In genomic region chr3:123591319-123591718, GRCm38 (mm10) we compare ENCODE assay signal across 17 mouse cellular contexts.
A peak's percentile ranks its signal among the peaks of the same experiment; 100 is the strongest.
DNase-seq lines count a peak whose midpoint lies in the region; ATAC-seq and TF ChIP-seq lines count a peak whose summit lies in the region.
"Had no signal": no experiment of that assay in that cellular context is flagged by ENCODE, and none has a peak within 500 bp of the region (broad histone marks: within the 10 kb centered on the region; RNA-seq: fewer than 3 reads in every experiment).

No protein-coding gene starts in this region.

- WGBS in lung, postnatal 0 days, result 53% methylated on average over 17 of the region's 17 CpGs
- 52% methylated on average over 17 of the region's 17 CpGs for WGBS in lung, adult 2 months

- TF ChIP-seq CTCF in lung, postnatal 0 days (IDR thresholded peaks at IDR 0.05), result peak; percentile 24; the same call in 1 of the 2 replicates
- no peak for TF ChIP-seq CTCF in lung, adult 2 months (IDR thresholded peaks at IDR 0.05; ENCODE audit: insufficient read depth, low read length)

- no peak overlapping the region for H3K4me3 ChIP-seq in lung, postnatal 0 days (ENCODE audit: low read depth, low read length)
- H3K4me3 ChIP-seq in lung, adult 2 months (replicated peaks; ENCODE audit: extremely low read depth, low read depth, low read length), result no peak overlapping the region
- H3K4me3 ChIP-seq: embryonic facial prominence, embryonic 12.5 days; hindbrain, embryonic 13.5 days; neural tube, embryonic 15.5 days had no signal

- no peaks in the 10 kb centered on the region for H3K27me3 ChIP-seq in lung, postnatal 0 days (replicated peaks; ENCODE audit: insufficient read depth, low read length)
- H3K27me3 ChIP-seq: embryonic facial prominence, embryonic 12.5 days; hindbrain, embryonic 13.5 days; neural tube, embryonic 15.5 days had no signal

- no peaks in the 10 kb centered on the region for H3K36me3 ChIP-seq in lung, postnatal 0 days (ENCODE audit: insufficient read depth, low read length)
- H3K36me3 ChIP-seq: embryonic facial prominence, embryonic 12.5 days; hindbrain, embryonic 13.5 days had no signal

- H3K4me2 ChIP-seq in lung, postnatal 0 days (replicated peaks; ENCODE audit: low read depth, low read length), result no peak overlapping the region
- H3K4me2 ChIP-seq: embryonic facial prominence, embryonic 12.5 days; hindbrain, embryonic 13.5 days; neural tube, embryonic 15.5 days had no signal

- no peaks in the 10 kb centered on the region for H3K4me1 ChIP-seq in lung, postnatal 0 days (ENCODE audit: insufficient read depth, low read depth, low read length)
- H3K4me1 ChIP-seq in lung, adult 2 months (ENCODE audit: control insufficient read depth, insufficient read depth, low read length), result no peaks in the 10 kb centered on the region
- H3K4me1 ChIP-seq: embryonic facial prominence, embryonic 12.5 days; hindbrain, embryonic 13.5 days; neural tube, embryonic 15.5 days had no signal

- TF ChIP-seq POLR2A in lung, adult 2 months (IDR thresholded peaks at IDR 0.05; ENCODE audit: borderline replicate concordance, extremely low read depth, low read depth, low read length), result no peak

- no peak overlapping the region for H3K27ac ChIP-seq in lung, postnatal 0 days (ENCODE audit: low read length)
- H3K27ac ChIP-seq: embryonic facial prominence, embryonic 12.5 days; hindbrain, embryonic 13.5 days; neural tube, embryonic 15.5 days had no signal

- no peak for ATAC-seq in lung, postnatal 0 days
- ATAC-seq in erythroid progenitor cell, adult 5-6 weeks (replicated peaks; ENCODE audit: low FRiP score, poor library complexity, severe bottlenecking), result peak; percentile 57; the same call in 1 of the 2 replicates

- H3K9ac ChIP-seq in lung, postnatal 0 days (replicated peaks; ENCODE audit: low read depth), result no peak overlapping the region
- H3K9ac ChIP-seq: embryonic facial prominence, embryonic 12.5 days; hindbrain, embryonic 13.5 days; neural tube, embryonic 15.5 days had no signal

- H3K9me3 ChIP-seq in lung, postnatal 0 days (ENCODE audit: low read length), result no peaks in the 10 kb centered on the region
- H3K9me3 ChIP-seq: embryonic facial prominence, embryonic 12.5 days; hindbrain, embryonic 13.5 days; neural tube, embryonic 15.5 days had no signal

- DNase-seq in adrenal gland, postnatal 10 days, result peak; percentile 7
- DNase-seq in adrenal gland, postnatal 36 days, result no peak
- DNase-seq in lung, postnatal 0 days (ENCODE audit: low spot score), result no peak
- DNase-seq in lung, adult 2 months, result no peak
- DNase-seq in testis, postnatal 14 days (ENCODE audit: low spot score), result peak; percentile 6
- DNase-seq in urinary bladder, postnatal 36 days (ENCODE audit: low spot score in 2 of 2), result no peak
- no peak for DNase-seq in thymus, postnatal 14 days
- DNase-seq: adrenal gland, adult 2 months; heart, adult 18-20 months; kidney, adult 8-10 months; lung, adult 18-20 months; spleen, adult 18-20 months; thymus, adult 18-20 months had no signal

- TF ChIP-seq EP300 in lung, postnatal 0 days (IDR thresholded peaks at IDR 0.05), result no peak

Comparison
In these comparisons a context has a peak if more than half of its experiments do, and no peak if none do; other contexts are left out.
1. DNase-seq: peak in adrenal gland, postnatal 10 days (single experiment) and testis, postnatal 14 days (single experiment); none in adrenal gland, postnatal 36 days (0 of 2), lung, postnatal 0 days (single experiment), lung, adult 2 months (single experiment), urinary bladder, postnatal 36 days (0 of 2) and thymus, postnatal 14 days (single experiment).